Mouse (Mus musculus): ENCODE data around the gene Zfp217.
"Not testable (repeated sequence)": the region's sequence is repeated elsewhere in the genome, so short reads cannot be mapped to it uniquely, and the experiment has no call there.

Zfp217 gene

GRCm38 (mm10) chr2:170147661-170148153 is at the start of gene Zfp217:
TSS of gene Zfp217 (minus strand) at chr2:170148103.
- peak in 1 of 2 experiments; percentile 21 for DNase-seq (ENCODE audit: low spot score in 2 of 2)

GRCm38 (mm10) chr2:170195542-170196089 is 47.7 kb upstream of the Zfp217 start:
- DNase-seq (ENCODE audit: low spot score in 2 of 2), result no peak

- DNase-seq (ENCODE audit: low spot score in 2 of 2), result no peak
Measured at GRCm38 (mm10) chr2:170194845-170195244, 46.9 kb upstream of the Zfp217 start.

GRCm38 (mm10) chr2:170193850-170194249 is 45.9 kb upstream of the Zfp217 start:
- no peak for DNase-seq (ENCODE audit: low spot score in 2 of 2)

GRCm38 (mm10) chr2:170193211-170193610 is 45.3 kb upstream of the Zfp217 start:
- no peak for DNase-seq (ENCODE audit: low spot score in 2 of 2)

- no peak for DNase-seq (ENCODE audit: low spot score in 2 of 2)
Measured at GRCm38 (mm10) chr2:170192731-170193149, 44.8 kb upstream of the Zfp217 start.

- no peak for DNase-seq (ENCODE audit: low spot score in 2 of 2)
Measured at GRCm38 (mm10) chr2:170188721-170189120, 40.8 kb upstream of the Zfp217 start.

- DNase-seq (ENCODE audit: low spot score in 2 of 2), result no peak
Measured at GRCm38 (mm10) chr2:170185137-170185837, 37.4 kb upstream of the Zfp217 start.

GRCm38 (mm10) chr2:170184175-170184983 is 36.5 kb upstream of the Zfp217 start:
- peak; percentile 68 to 73 for DNase-seq (ENCODE audit: low spot score in 2 of 2)

- DNase-seq (ENCODE audit: low spot score in 2 of 2), result no peak
Measured at GRCm38 (mm10) chr2:170183851-170184174, 35.9 kb upstream of the Zfp217 start.

GRCm38 (mm10) chr2:170181862-170182261 is 34.0 kb upstream of the Zfp217 start:
- DNase-seq (ENCODE audit: low spot score in 2 of 2), result no peak

- DNase-seq (ENCODE audit: low spot score in 2 of 2), result not testable (repeated sequence)
Measured at GRCm38 (mm10) chr2:170180769-170181168, 32.9 kb upstream of the Zfp217 start.

GRCm38 (mm10) chr2:170179317-170179716 is 31.4 kb upstream of the Zfp217 start:
- no peak for DNase-seq (ENCODE audit: low spot score in 2 of 2)

GRCm38 (mm10) chr2:170177323-170177722 is 29.4 kb upstream of the Zfp217 start:
- no peak for DNase-seq (ENCODE audit: low spot score in 2 of 2)

- no peak for DNase-seq (ENCODE audit: low spot score in 2 of 2)
Measured at GRCm38 (mm10) chr2:170176284-170176926, 28.5 kb upstream of the Zfp217 start.

- no peak for DNase-seq (ENCODE audit: low spot score in 2 of 2)
Measured at GRCm38 (mm10) chr2:170175661-170176150, 27.8 kb upstream of the Zfp217 start.

- no peak for DNase-seq (ENCODE audit: low spot score in 2 of 2)
Measured at GRCm38 (mm10) chr2:170175190-170175589, 27.3 kb upstream of the Zfp217 start.

- no peak for DNase-seq (ENCODE audit: low spot score in 2 of 2)
Measured at GRCm38 (mm10) chr2:170169062-170169461, 21.2 kb upstream of the Zfp217 start.

GRCm38 (mm10) chr2:170165649-170166048 is 17.7 kb upstream of the Zfp217 start:
- no peak for DNase-seq (ENCODE audit: low spot score in 2 of 2)

GRCm38 (mm10) chr2:170163671-170164462 is 16.0 kb upstream of the Zfp217 start:
- DNase-seq (ENCODE audit: low spot score in 2 of 2), result no peak
